8 mouse cellular contexts compared by ENCODE assay signal in the genomic region with DNA sequence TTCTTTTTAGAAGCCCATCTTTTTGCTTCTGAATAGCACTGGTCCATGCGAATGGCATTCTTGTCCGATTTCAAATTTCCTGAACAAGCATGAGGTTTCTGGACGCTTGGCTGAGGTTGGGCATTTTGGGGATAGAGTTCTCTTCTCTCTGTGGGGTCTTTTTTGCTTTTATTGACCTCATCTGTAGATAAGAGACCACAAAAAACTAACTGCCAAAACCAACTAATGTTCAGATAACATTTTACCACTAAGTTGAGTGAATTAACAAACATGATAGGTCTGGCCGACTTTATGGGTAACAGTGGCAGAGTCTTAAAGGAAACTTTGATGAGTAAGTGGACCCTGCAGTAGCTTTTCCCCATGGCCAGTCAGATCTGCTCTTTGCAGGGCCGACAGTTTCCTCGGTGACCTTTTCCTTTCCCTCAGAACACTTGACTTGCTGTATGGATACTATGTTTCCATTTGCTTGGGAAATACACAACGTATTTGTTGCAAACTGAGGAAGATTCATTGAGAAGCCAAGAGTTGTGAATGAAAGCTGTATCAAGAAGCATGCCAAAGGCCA. TPM values are rescaled to one million over a fixed set of nuclear protein-coding genes. Genes with fewer than 3 reads are reported as not detected.
DNase-seq lines count a peak whose midpoint lies in the region; ATAC-seq and TF ChIP-seq lines count a peak whose summit lies in the region.

No protein-coding gene starts in this region.

- peak overlapping the region; percentile 99 for H3K27ac ChIP-seq in gastrocnemius, adult 2 months
- H3K27ac ChIP-seq in forebrain, embryonic 14.5 days (ENCODE audit: low read depth, low read length), result no peak overlapping the region
- peak overlapping the region; percentile 93 for H3K27ac ChIP-seq in liver, embryonic 15.5 days (replicated peaks)

- H3K4me1 ChIP-seq in forebrain, embryonic 14.5 days (ENCODE audit: control insufficient read depth, insufficient read depth, low read length), result peaks cover 10% of the 10 kb centered on the region; the same call in 1 of the 2 replicates
- H3K4me1 ChIP-seq in liver, embryonic 15.5 days (replicated peaks), result peaks cover 56% of the 10 kb centered on the region

- DNase-seq in gastrocnemius, adult 2 months, result no peak
- DNase-seq in gastrocnemius, postnatal 14 days, result no peak
- no peak for DNase-seq in forebrain, embryonic 14.5 days (ENCODE audit: low spot score)
- DNase-seq in gastrocnemius, postnatal 36 days, result no peak
- no peak for DNase-seq in adrenal gland, postnatal 36 days
- no peak for DNase-seq in urinary bladder, postnatal 4 days (ENCODE audit: low spot score in 2 of 2)

- peak overlapping the region; percentile 89 for H3ac ChIP-seq in C2C12 (ENCODE audit: control insufficient read depth, insufficient read length, low read depth)

- H3K79me3 ChIP-seq in C2C12 (ENCODE audit: low read depth), result peaks cover 2% of the 10 kb centered on the region

- no peaks in the 10 kb centered on the region for H3K27me3 ChIP-seq in C2C12 (ENCODE audit: control insufficient read depth, insufficient read depth, insufficient read length)
- no peaks in the 10 kb centered on the region for H3K27me3 ChIP-seq in forebrain, embryonic 14.5 days (replicated peaks; ENCODE audit: control insufficient read depth, insufficient read depth, low read length)
- no peaks in the 10 kb centered on the region for H3K27me3 ChIP-seq in liver, embryonic 15.5 days

- H3K9ac ChIP-seq in forebrain, embryonic 14.5 days (ENCODE audit: low read length), result peak overlapping the region; percentile 88
- H3K9ac ChIP-seq in liver, embryonic 15.5 days, result peak overlapping the region; percentile 98

- 25% methylated on average over 7 of the region's 7 CpGs for WGBS in forebrain, embryonic 14.5 days
- 4% methylated on average over 7 of the region's 7 CpGs for WGBS in liver, embryonic 15.5 days (ENCODE audit: insufficient replicate concordance)

- intact Hi-C loops in gastrocnemius, adult 2 months (cut with DNase I), result loop anchor here (5.0 kb wide), 2 partner anchors 37 to 43 kb away; a partner anchor contains a TSS
- intact Hi-C loops in gastrocnemius, postnatal 14 days (cut with DNase I; ENCODE audit: low total_unique reads), result no loop called here
- intact Hi-C loops in gastrocnemius, postnatal 36 days (cut with DNase I), result loop anchor here (2.0 kb wide), 2 partner anchors 33 to 65 kb away; no protein-coding TSS in a partner anchor

- H3K79me2 ChIP-seq in C2C12 (ENCODE audit: control insufficient read depth, insufficient read depth), result peaks cover 37% of the 10 kb centered on the region

- peak overlapping the region; percentile 98 for H3K4me3 ChIP-seq in gastrocnemius, adult 2 months
- peak overlapping the region; percentile 64 for H3K4me3 ChIP-seq in C2C12 (ENCODE audit: insufficient read depth, poor library complexity, severe bottlenecking)
- peak overlapping the region; percentile 91 for H3K4me3 ChIP-seq in forebrain, embryonic 14.5 days (ENCODE audit: low read depth, low read length)
- peak overlapping the region; percentile 94 for H3K4me3 ChIP-seq in liver, embryonic 15.5 days (replicated peaks)

- H3K9me3 ChIP-seq in forebrain, embryonic 14.5 days (replicated peaks; ENCODE audit: control insufficient read depth, low read length), result no peaks in the 10 kb centered on the region
- H3K9me3 ChIP-seq in liver, embryonic 15.5 days (replicated peaks), result no peaks in the 10 kb centered on the region

- no peak for TF ChIP-seq CTCF in gastrocnemius, adult 2 months (IDR thresholded peaks at IDR 0.05)
- no peak for TF ChIP-seq CTCF in C2C12 (IDR thresholded peaks at IDR 0.05; ENCODE audit: control insufficient read depth, insufficient read depth, insufficient read length)

- H3K4me2 ChIP-seq in forebrain, embryonic 14.5 days (ENCODE audit: low read length), result peak overlapping the region; percentile 78
- H3K4me2 ChIP-seq in liver, embryonic 15.5 days, result peak overlapping the region; percentile 77

- ATAC-seq in forebrain, embryonic 14.5 days, result no peak
- no peak for ATAC-seq in liver, embryonic 15.5 days (ENCODE audit: insufficient read depth)

- H3K36me3 ChIP-seq in C2C12 (ENCODE audit: control insufficient read depth, insufficient read depth), result no peaks in the 10 kb centered on the region
- H3K36me3 ChIP-seq in forebrain, embryonic 14.5 days (ENCODE audit: control insufficient read depth, insufficient read depth, low read length), result no peaks in the 10 kb centered on the region
- H3K36me3 ChIP-seq in liver, embryonic 15.5 days (replicated peaks), result peaks cover 4% of the 10 kb centered on the region; the same call in 1 of the 2 replicates

TF ChIP-seq in C2C12, 6 proteins besides CTCF, POLR2A, EP300 and RAD21:
- no peak for TF ChIP-seq USF1 (IDR thresholded peaks at IDR 0.05; ENCODE audit: low read depth)
- no peak for TF ChIP-seq CEBPB (IDR thresholded peaks at IDR 0.05; ENCODE audit: low read depth)
- TF ChIP-seq MAX (IDR thresholded peaks at IDR 0.05), result no peak
- no peak for TF ChIP-seq MYOD1 (IDR thresholded peaks at IDR 0.05; ENCODE audit: control insufficient read depth, insufficient read length, low read depth)
- TF ChIP-seq MYOG (IDR thresholded peaks at IDR 0.05; ENCODE audit: control insufficient read depth, extremely low read depth, insufficient read length), result no peak
- no peak for TF ChIP-seq FOSL1 (IDR thresholded peaks at IDR 0.05; ENCODE audit: insufficient read depth, low read length, poor library complexity, severe bottlenecking)

RNA-seq across cellular contexts. Expression of a gene that starts 1.0 kb away (rescaled TPM):
- 10 to 100 TPM; 41.6 to 47.9 TPM for total RNA-seq in gastrocnemius, adult 2 months (2021)
- total RNA-seq in gastrocnemius, postnatal 14 days (2021), result 10 to 100 TPM; 27.7 to 34.3 TPM
- polyA plus RNA-seq in C2C12 (2012; fragmentation: generic; extraction: Trizol), result 2.2 TPM
- polyA plus RNA-seq in forebrain, embryonic 14.5 days (2014; fragmentation: Nextera tagmentation; extraction: Ambion mirVana), result 4.3 and 4.6 TPM in 2 replicates
- polyA plus RNA-seq in liver, embryonic 15.5 days (2015; fragmentation: Nextera tagmentation; extraction: Ambion mirVana), result 1.2 and 1.8 TPM in 2 replicates
- 10 to 100 TPM; 33.2 to 35.6 TPM for total RNA-seq in gastrocnemius, postnatal 36 days (2021)
- total RNA-seq in adrenal gland, postnatal 36 days (2021), result 10 to 100 TPM; 22.9 to 25.6 TPM

RNA-seq across cellular contexts. Expression of a gene that starts 34.4 kb away (rescaled TPM):
- total RNA-seq in gastrocnemius, adult 2 months (2021), result 100 to 1,000 TPM; 181 to 195 TPM
- total RNA-seq in gastrocnemius, postnatal 14 days (2021), result 100 to 1,000 TPM; 175 to 187 TPM
- 34.8 TPM for polyA plus RNA-seq in C2C12 (2012; fragmentation: generic; extraction: Trizol)
- 39.6 and 44.8 TPM in 2 replicates for polyA plus RNA-seq in forebrain, embryonic 14.5 days (2014; fragmentation: Nextera tagmentation; extraction: Ambion mirVana)
- polyA plus RNA-seq in liver, embryonic 15.5 days (2015; fragmentation: Nextera tagmentation; extraction: Ambion mirVana), result 61.6 and 65.8 TPM in 2 replicates
- total RNA-seq in gastrocnemius, postnatal 36 days (2021), result 100 to 1,000 TPM; 161 to 167 TPM
- 10 to 100 TPM; 84.6 to 99.1 TPM for total RNA-seq in adrenal gland, postnatal 36 days (2021)

RNA-seq across cellular contexts. Expression of a gene that starts 34.5 kb away (rescaled TPM):
- total RNA-seq in gastrocnemius, adult 2 months (2021), result 10 to 100 TPM; 17.0 to 20.1 TPM
- 10 to 100 TPM; 27.0 to 31.6 TPM for total RNA-seq in gastrocnemius, postnatal 14 days (2021)
- polyA plus RNA-seq in C2C12 (2012; fragmentation: generic; extraction: Trizol), result 29.1 TPM
- 125 and 127 TPM in 2 replicates for polyA plus RNA-seq in forebrain, embryonic 14.5 days (2014; fragmentation: Nextera tagmentation; extraction: Ambion mirVana)
- polyA plus RNA-seq in liver, embryonic 15.5 days (2015; fragmentation: Nextera tagmentation; extraction: Ambion mirVana), result 23.1 and 23.3 TPM in 2 replicates
- 10 to 100 TPM; 20.5 to 21.6 TPM for total RNA-seq in gastrocnemius, postnatal 36 days (2021)
- total RNA-seq in adrenal gland, postnatal 36 days (2021), result 100 to 1,000 TPM; 145 to 153 TPM

Comparison
In these comparisons a context has a peak if more than half of its experiments do, and no peak if none do; other contexts are left out.
1. RNA of a gene that starts 34.5 kb away (total RNA-seq): 145 to 153 TPM in adrenal gland, postnatal 36 days; 27.0 to 31.6 TPM in gastrocnemius, postnatal 14 days, 20.5 to 21.6 TPM in gastrocnemius, postnatal 36 days and 17.0 to 20.1 TPM in gastrocnemius, adult 2 months; every median in the first group is over 4 times any median in the second.
2. Peak in every context shown above with its lines, with median percentiles within 50 percentile points of each other: H3K4me3 ChIP-seq.